Mouse (Mus musculus): ENCODE measurements around the gene Akt3. TPM values are rescaled to one million over a fixed set of nuclear protein-coding genes. Genes with fewer than 3 reads are reported as not detected.

The Akt3 gene
- polyA plus RNA-seq, 1 experiment = 44.3 TPM

- H3K36me3 ChIP-seq (ENCODE audit: control insufficient read depth, insufficient read depth, low read length, poor library complexity, severe bottlenecking) = no peaks in the 10 kb centered on the region
- no peak overlapping the region for H3K27ac ChIP-seq (ENCODE audit: insufficient read depth, low read length)
- no peaks in the 10 kb centered on the region for H3K27me3 ChIP-seq (ENCODE audit: control insufficient read depth, insufficient read depth, low read length, poor library complexity, severe bottlenecking)
- H3K9me3 ChIP-seq (replicated peaks; ENCODE audit: control insufficient read depth, insufficient read depth, low read length, poor library complexity, severe bottlenecking) = no peaks in the 10 kb centered on the region
- H3K4me3 ChIP-seq (ENCODE audit: low read depth, low read length) = no peak overlapping the region
- no peak overlapping the region for H3K9ac ChIP-seq (ENCODE audit: low read depth, poor library complexity, severe bottlenecking)
- no peaks in the 10 kb centered on the region for H3K4me1 ChIP-seq (ENCODE audit: control insufficient read depth, insufficient read depth, low read length)
- TF ChIP-seq EP300 (IDR thresholded peaks at IDR 0.05; ENCODE audit: insufficient read depth, low read depth, low read length) = no peak
- no peak for TF ChIP-seq CTCF (IDR thresholded peaks at IDR 0.05; ENCODE audit: low read depth, low read length)
- no peak for TF ChIP-seq POLR2A (IDR thresholded peaks at IDR 0.05; ENCODE audit: insufficient read depth, low read length)
Observed at GRCm38 (mm10) chr1:177010041-177010440, 248.0 kb downstream of the Akt3 start.

- Histone ChIP-seq H3K4me3 (ENCODE audit: low read depth, low read length) (no peak overlapping the region), H3K36me3 (ENCODE audit: control insufficient read depth, insufficient read depth, low read length, poor library complexity, severe bottlenecking) (no peaks in the 10 kb centered on the region), H3K9me3 (replicated peaks; ENCODE audit: control insufficient read depth, insufficient read depth, low read length, poor library complexity, severe bottlenecking) (no peaks in the 10 kb centered on the region), H3K27ac (ENCODE audit: insufficient read depth, low read length) (no peak overlapping the region), H3K4me1 (ENCODE audit: control insufficient read depth, insufficient read depth, low read length) (no peaks in the 10 kb centered on the region), H3K27me3 (ENCODE audit: control insufficient read depth, insufficient read depth, low read length, poor library complexity, severe bottlenecking) (no peaks in the 10 kb centered on the region), H3K9ac (ENCODE audit: low read depth, poor library complexity, severe bottlenecking) (no peak overlapping the region)
- TF ChIP-seq POLR2A (IDR thresholded peaks at IDR 0.05; ENCODE audit: insufficient read depth, low read length) = no peak
Observed at GRCm38 (mm10) chr1:177008777-177009176, 249.2 kb downstream of the Akt3 start.

GRCm38 (mm10) chr1:177007405-177007804 lies 250.6 kb downstream of the Akt3 start:
- no peaks in the 10 kb centered on the region for H3K4me1 ChIP-seq (ENCODE audit: control insufficient read depth, insufficient read depth, low read length)
- H3K9ac ChIP-seq (ENCODE audit: low read depth, poor library complexity, severe bottlenecking) = no peak overlapping the region
- H3K27me3 ChIP-seq (ENCODE audit: control insufficient read depth, insufficient read depth, low read length, poor library complexity, severe bottlenecking) = no peaks in the 10 kb centered on the region
- no peaks in the 10 kb centered on the region for H3K36me3 ChIP-seq (ENCODE audit: control insufficient read depth, insufficient read depth, low read length, poor library complexity, severe bottlenecking)
- H3K9me3 ChIP-seq (replicated peaks; ENCODE audit: control insufficient read depth, insufficient read depth, low read length, poor library complexity, severe bottlenecking) = no peaks in the 10 kb centered on the region
- H3K4me3 ChIP-seq (ENCODE audit: low read depth, low read length) = no peak overlapping the region
- no peak for TF ChIP-seq EP300 (IDR thresholded peaks at IDR 0.05; ENCODE audit: insufficient read depth, low read depth, low read length)
- TF ChIP-seq POLR2A (IDR thresholded peaks at IDR 0.05; ENCODE audit: insufficient read depth, low read length) = no peak
- TF ChIP-seq CTCF (IDR thresholded peaks at IDR 0.05; ENCODE audit: low read depth, low read length) = no peak
- no peak overlapping the region for H3K27ac ChIP-seq (ENCODE audit: insufficient read depth, low read length)

- Histone ChIP-seq H3K9ac (ENCODE audit: low read depth, poor library complexity, severe bottlenecking) (no peak overlapping the region), H3K36me3 (ENCODE audit: control insufficient read depth, insufficient read depth, low read length, poor library complexity, severe bottlenecking) (no peaks in the 10 kb centered on the region), H3K4me1 (ENCODE audit: control insufficient read depth, insufficient read depth, low read length) (no peaks in the 10 kb centered on the region), H3K27ac (ENCODE audit: insufficient read depth, low read length) (no peak overlapping the region), H3K9me3 (replicated peaks; ENCODE audit: control insufficient read depth, insufficient read depth, low read length, poor library complexity, severe bottlenecking) (no peaks in the 10 kb centered on the region), H3K4me3 (ENCODE audit: low read depth, low read length) (no peak overlapping the region), H3K27me3 (ENCODE audit: control insufficient read depth, insufficient read depth, low read length, poor library complexity, severe bottlenecking) (no peaks in the 10 kb centered on the region)
- TF ChIP-seq POLR2A (IDR thresholded peaks at IDR 0.05; ENCODE audit: insufficient read depth, low read length) (no peak), CTCF (IDR thresholded peaks at IDR 0.05; ENCODE audit: low read depth, low read length) (no peak), EP300 (IDR thresholded peaks at IDR 0.05; ENCODE audit: insufficient read depth, low read depth, low read length) (no peak)
Observed at GRCm38 (mm10) chr1:177004041-177004741, 253.8 kb downstream of the Akt3 start.

GRCm38 (mm10) chr1:177002951-177003350 lies 255.1 kb downstream of the Akt3 start:
- Histone ChIP-seq H3K27ac (ENCODE audit: insufficient read depth, low read length) (no peak overlapping the region), H3K4me1 (ENCODE audit: control insufficient read depth, insufficient read depth, low read length) (no peaks in the 10 kb centered on the region), H3K4me3 (ENCODE audit: low read depth, low read length) (no peak overlapping the region), H3K36me3 (ENCODE audit: control insufficient read depth, insufficient read depth, low read length, poor library complexity, severe bottlenecking) (no peaks in the 10 kb centered on the region), H3K27me3 (ENCODE audit: control insufficient read depth, insufficient read depth, low read length, poor library complexity, severe bottlenecking) (no peaks in the 10 kb centered on the region), H3K9me3 (replicated peaks; ENCODE audit: control insufficient read depth, insufficient read depth, low read length, poor library complexity, severe bottlenecking) (no peaks in the 10 kb centered on the region), H3K9ac (ENCODE audit: low read depth, poor library complexity, severe bottlenecking) (no peak overlapping the region)
- TF ChIP-seq EP300 (IDR thresholded peaks at IDR 0.05; ENCODE audit: insufficient read depth, low read depth, low read length) (no peak), POLR2A (IDR thresholded peaks at IDR 0.05; ENCODE audit: insufficient read depth, low read length) (no peak), CTCF (IDR thresholded peaks at IDR 0.05; ENCODE audit: low read depth, low read length) (no peak)

GRCm38 (mm10) chr1:176999011-176999410 lies 259.0 kb downstream of the Akt3 start:
- no peak for TF ChIP-seq CTCF (IDR thresholded peaks at IDR 0.05; ENCODE audit: low read depth, low read length)
- TF ChIP-seq POLR2A (IDR thresholded peaks at IDR 0.05; ENCODE audit: insufficient read depth, low read length) = no peak
- no peak for TF ChIP-seq EP300 (IDR thresholded peaks at IDR 0.05; ENCODE audit: insufficient read depth, low read depth, low read length)
- no peak overlapping the region for H3K27ac ChIP-seq (ENCODE audit: insufficient read depth, low read length)

More at GRCm38 (mm10) chr1:176999011-176999410, 259.0 kb downstream of the Akt3 start:
- no peak overlapping the region for H3K4me3 ChIP-seq (ENCODE audit: low read depth, low read length)
- H3K36me3 ChIP-seq (ENCODE audit: control insufficient read depth, insufficient read depth, low read length, poor library complexity, severe bottlenecking) = no peaks in the 10 kb centered on the region
- H3K27me3 ChIP-seq (ENCODE audit: control insufficient read depth, insufficient read depth, low read length, poor library complexity, severe bottlenecking) = no peaks in the 10 kb centered on the region
- no peaks in the 10 kb centered on the region for H3K9me3 ChIP-seq (replicated peaks; ENCODE audit: control insufficient read depth, insufficient read depth, low read length, poor library complexity, severe bottlenecking)
- no peaks in the 10 kb centered on the region for H3K4me1 ChIP-seq (ENCODE audit: control insufficient read depth, insufficient read depth, low read length)
- H3K9ac ChIP-seq (ENCODE audit: low read depth, poor library complexity, severe bottlenecking) = no peak overlapping the region
